Mouse (Mus musculus) stomach, embryonic 16.5 days (tissue): ENCODE results near the gene Ints1. TPM values are rescaled to one million over a fixed set of nuclear protein-coding genes. Genes with fewer than 3 reads are reported as not detected.
"Not testable (repeated sequence)": the region's sequence is repeated elsewhere in the genome, so short reads cannot be mapped to it uniquely, and the experiment has no call there.

Experiments used
- ATAC-seq: fragments of 200-750 bp; cut with Nextera tagmentation; 2 replicates; pipeline ENCODE4 v1.8.0; 2017; ENCODE audit warnings: moderate number of reproducible peaks, moderate TSS enrichment; ENCODE audit not compliant: insufficient read depth, low FRiP score
- H3K27ac ChIP-seq: fragments of 300-500 bp; sonication (generic); 2 replicates; pipeline ENCODE4 v1.5.1; 2014; ENCODE audit warnings: low read length
- H3K27me3 ChIP-seq: fragments of 300-500 bp; sonication (generic); 2 replicates; pipeline ENCODE4 v1.6.1; 2014; ENCODE audit warnings: low read length, control low read depth, mixed read lengths; ENCODE audit not compliant: control insufficient read depth, insufficient read depth
- H3K36me3 ChIP-seq: fragments of 300-500 bp; sonication (generic); 2 replicates; pipeline ENCODE4 v1.6.1; 2014; ENCODE audit warnings: low read length; ENCODE audit not compliant: control insufficient read depth, insufficient read depth
- H3K4me1 ChIP-seq: fragments of 300-500 bp; sonication (generic); 2 replicates; pipeline ENCODE4 v1.6.1; 2014; ENCODE audit warnings: low read length, control low read depth, mixed read lengths; ENCODE audit not compliant: control insufficient read depth, insufficient read depth
- H3K4me2 ChIP-seq: fragments of 300-500 bp; sonication (generic); 2 replicates; pipeline ENCODE4 v1.6.1; 2014; ENCODE audit warnings: low read depth, low read length, mixed read lengths
- H3K4me3 ChIP-seq: fragments of 300-500 bp; sonication (generic); replicated peaks from 2 replicates; pipeline ENCODE4 v1.5.1; 2014; ENCODE audit warnings: mild to moderate bottlenecking, low read length
- H3K9ac ChIP-seq: fragments of 300-500 bp; sonication (generic); 2 replicates; pipeline ENCODE4 v1.6.1; 2014; ENCODE audit warnings: low read length
- H3K9me3 ChIP-seq: fragments of 300-500 bp; sonication (generic); replicated peaks from 2 replicates; pipeline ENCODE4 v1.6.1; 2016; ENCODE audit warnings: low read length, control low read depth; ENCODE audit not compliant: control insufficient read depth
- WGBS: fragments of 180-500 bp; shearing (Covaris S2); extraction: QIAGEN DNeasy Blood & Tissue Kit; methylation state at CpG from one replicate; pipeline ENCODE4 v1.1.7; 2014; 5-methylcytosine and 5-hydroxymethylcytosine counted together
- polyA plus RNA-seq: library from polyadenylated mRNA; unstranded; fragments of >200 nt; fragmentation: Nextera tagmentation; extraction: Ambion mirVana; gene quantifications from 2 replicates; pipeline ENCODE4 v1.2.1, GENCODE M21; 2015

The Ints1 gene
- polyA plus RNA-seq, 1 experiment from 2014 or later = 20.2 TPM

DNA sequence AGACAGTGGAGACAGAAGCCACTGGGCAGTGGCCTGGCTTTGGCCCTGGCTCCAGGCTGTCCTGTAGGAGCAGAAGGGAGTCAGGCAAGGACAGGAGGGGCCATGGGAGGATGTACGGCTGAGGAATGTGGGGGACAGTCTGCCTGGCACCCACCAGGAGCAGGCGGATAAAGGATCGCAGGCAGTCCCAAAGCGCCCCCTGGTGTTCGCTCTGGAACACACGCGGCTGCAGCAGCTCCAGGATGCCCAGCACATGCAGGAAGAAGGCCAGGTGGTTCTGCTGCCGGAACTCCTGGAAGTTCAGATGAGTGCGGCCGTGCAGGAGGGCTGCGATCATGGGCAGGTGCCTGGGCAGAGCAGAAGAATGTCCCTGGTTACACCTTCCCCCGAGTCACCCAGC lies 20.7 kb downstream of the Ints1 start:
- Histone ChIP-seq H3K9ac (no peak overlapping the region), H3K4me1 (no peaks in the 10 kb centered on the region), H3K4me3 (no peak overlapping the region), H3K36me3 (peaks cover 10% of the 10 kb centered on the region; the same call in 1 of the 2 replicates), H3K4me2 (no peak overlapping the region), H3K9me3 (no peaks in the 10 kb centered on the region), H3K27ac (no peak overlapping the region), H3K27me3 (no peaks in the 10 kb centered on the region)
- no peak for ATAC-seq
- 29% methylated on average over 12 of the region's 12 CpGs for WGBS

GRCm38 (mm10) chr5:139750535-139750934 lies 24.9 kb downstream of the Ints1 start:
- Histone ChIP-seq H3K4me1 (no peaks in the 10 kb centered on the region), H3K4me2 (no peak overlapping the region), H3K9me3 (no peaks in the 10 kb centered on the region), H3K27ac (no peak overlapping the region), H3K9ac (no peak overlapping the region), H3K36me3 (0 out of 2 replicates have a peak, but pooled peaks cover 4% of the 10 kb centered on the region), H3K4me3 (no peak overlapping the region), H3K27me3 (no peaks in the 10 kb centered on the region)
- ATAC-seq = no peak; the same call in 1 of the 2 replicates

DNA sequence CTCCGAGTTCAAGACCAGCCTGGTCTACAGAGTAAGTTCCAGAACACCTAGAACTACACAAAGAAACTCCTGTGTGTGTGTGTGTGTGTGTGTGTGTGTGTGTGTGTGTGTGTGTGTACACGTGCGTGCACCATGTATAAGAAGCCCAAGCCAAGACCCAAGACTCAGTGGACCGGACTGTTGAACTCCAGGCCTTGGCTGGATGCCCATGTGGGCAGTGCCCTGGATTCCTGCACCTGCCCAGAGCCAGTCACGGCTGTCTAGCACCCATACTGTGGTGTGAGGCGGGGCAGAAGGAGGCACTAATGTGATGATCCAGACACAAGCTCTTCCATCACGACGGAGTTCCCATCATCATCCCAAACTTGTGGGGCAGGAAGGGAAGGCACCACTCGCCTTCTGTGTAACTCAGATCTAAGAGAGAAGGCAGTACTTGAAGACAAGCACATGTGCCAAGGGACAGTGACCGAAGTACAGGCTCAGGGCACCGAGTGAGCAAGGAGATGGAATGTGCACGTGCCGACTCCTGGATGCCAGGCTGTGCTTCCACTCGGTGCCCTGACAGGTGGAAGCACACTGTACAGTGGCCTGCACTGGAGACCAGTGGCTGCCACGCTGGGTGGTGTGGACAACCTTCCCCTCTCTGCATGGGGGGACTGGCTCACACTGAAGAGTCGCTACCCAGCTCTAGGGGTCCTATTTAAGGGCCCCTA lies 25.9 kb downstream of the Ints1 start:
- Histone ChIP-seq H3K4me2 (no peak overlapping the region), H3K27ac (no peak overlapping the region), H3K9me3 (no peaks in the 10 kb centered on the region), H3K4me3 (no peak overlapping the region), H3K27me3 (no peaks in the 10 kb centered on the region), H3K4me1 (no peaks in the 10 kb centered on the region), H3K9ac (no peak overlapping the region), H3K36me3 (0 out of 2 replicates have a peak, but pooled peaks cover 4% of the 10 kb centered on the region)
- 84% methylated on average over 16 of the region's 16 CpGs for WGBS
- no peak for ATAC-seq

DNA sequence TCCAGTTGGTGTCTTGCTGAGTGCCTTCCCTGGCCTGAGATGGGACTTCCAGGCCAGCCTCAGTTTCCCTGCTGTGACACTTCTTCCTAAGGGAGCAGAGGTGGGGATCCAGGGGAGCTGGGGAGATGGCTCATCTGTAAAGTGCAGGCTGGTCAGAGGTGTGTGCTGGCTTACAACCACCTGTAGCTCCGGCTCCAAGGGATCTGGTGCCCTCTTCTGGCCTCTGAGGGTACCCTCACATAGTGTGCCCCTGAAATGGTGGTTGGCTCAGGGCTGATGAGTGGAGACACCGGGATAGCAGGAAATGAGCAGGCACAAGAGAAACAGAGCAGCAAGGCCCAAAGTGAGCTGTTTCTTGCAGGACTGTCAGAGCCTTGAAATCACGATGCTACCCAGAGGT lies 29.7 kb downstream of the Ints1 start:
- H3K36me3 ChIP-seq = no peaks in the 10 kb centered on the region
- no peaks in the 10 kb centered on the region for H3K27me3 ChIP-seq
- 4% methylated on average over 3 of the region's 3 CpGs for WGBS
- no peaks in the 10 kb centered on the region for H3K9me3 ChIP-seq
- ATAC-seq = peak; percentile 81; the same call in 1 of the 2 replicates
- no peak overlapping the region for H3K27ac ChIP-seq
- peaks cover 5% of the 10 kb centered on the region; the same call in 1 of the 2 replicates for H3K4me1 ChIP-seq
- H3K4me2 ChIP-seq = no peak overlapping the region
- H3K9ac ChIP-seq = no peak overlapping the region; the same call in 1 of the 2 replicates
- no peak overlapping the region for H3K4me3 ChIP-seq

GRCm38 (mm10) chr5:139742640-139743039 lies 32.8 kb downstream of the Ints1 start:
- not testable (repeated sequence) for H3K36me3 ChIP-seq, H3K27ac ChIP-seq, H3K4me2 ChIP-seq, H3K9me3 ChIP-seq, H3K9ac ChIP-seq, H3K27me3 ChIP-seq, ATAC-seq, H3K4me3 ChIP-seq
- peaks cover 17% of the 10 kb centered on the region for H3K4me1 ChIP-seq
- WGBS = 27% methylated on average over 3 of the region's 3 CpGs

- no peak overlapping the region for H3K4me3 ChIP-seq
- no peaks in the 10 kb centered on the region for H3K36me3 ChIP-seq
- peak overlapping the region; percentile 38; the same call in 1 of the 2 replicates for H3K9ac ChIP-seq
- WGBS = 66% methylated on average over 7 of the region's 7 CpGs
- peak; percentile 54 for ATAC-seq
- H3K27ac ChIP-seq = peak overlapping the region; percentile 93
- no peaks in the 10 kb centered on the region for H3K9me3 ChIP-seq
- H3K4me1 ChIP-seq = peaks cover 46% of the 10 kb centered on the region
- H3K4me2 ChIP-seq = peak overlapping the region; percentile 25; the same call in 1 of the 2 replicates
- no peaks in the 10 kb centered on the region for H3K27me3 ChIP-seq
Measured at GRCm38 (mm10) chr5:139738592-139739315, 36.7 kb downstream of the Ints1 start.

DNA sequence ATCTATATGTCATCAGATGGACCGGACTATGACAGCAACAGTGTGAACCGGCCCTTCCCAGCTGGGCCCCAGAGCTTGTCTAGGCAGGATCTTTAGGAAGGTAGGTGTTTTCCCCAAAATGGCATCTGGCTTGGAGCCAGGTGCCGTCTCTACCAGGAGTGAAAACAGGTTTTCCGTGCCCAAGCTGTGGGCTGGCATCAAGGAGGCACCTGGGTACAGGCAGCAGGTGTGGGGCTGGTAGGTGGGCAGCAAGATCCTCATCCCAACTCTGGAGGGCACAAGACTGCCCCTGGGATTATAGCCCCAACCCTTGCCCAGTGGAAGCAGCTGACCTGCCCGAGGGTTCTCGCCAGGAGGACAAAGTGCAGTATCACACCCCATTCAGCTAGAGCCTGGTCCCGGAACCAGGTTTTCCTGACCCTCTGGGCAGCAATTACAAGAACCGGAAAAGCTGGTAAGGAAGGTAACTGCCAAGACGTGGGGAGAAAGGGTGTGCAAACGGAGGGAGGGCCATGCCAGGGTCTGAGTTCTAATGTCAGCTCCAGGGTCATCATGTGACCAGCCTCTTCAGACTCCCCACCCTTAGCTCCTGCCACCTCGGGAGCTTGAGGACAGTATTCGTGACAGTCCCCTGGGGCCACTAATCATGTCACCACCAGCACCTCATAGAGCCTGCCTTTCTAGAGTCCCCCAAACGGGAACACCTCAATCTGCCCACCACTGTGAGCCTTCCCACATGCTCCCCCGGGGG lies 37.5 kb downstream of the Ints1 start:
- Histone ChIP-seq H3K4me2 (peak overlapping the region; percentile 25; the same call in 1 of the 2 replicates), H3K9ac (peak overlapping the region; percentile 38; the same call in 1 of the 2 replicates), H3K27ac (peak overlapping the region; percentile 93), H3K36me3 (no peaks in the 10 kb centered on the region), H3K27me3 (no peaks in the 10 kb centered on the region), H3K9me3 (no peaks in the 10 kb centered on the region), H3K4me1 (peaks cover 53% of the 10 kb centered on the region), H3K4me3 (no peak overlapping the region)
- WGBS = 62% methylated on average over 14 of the region's 14 CpGs
- peak; percentile 18; the same call in 1 of the 2 replicates for ATAC-seq

DNA sequence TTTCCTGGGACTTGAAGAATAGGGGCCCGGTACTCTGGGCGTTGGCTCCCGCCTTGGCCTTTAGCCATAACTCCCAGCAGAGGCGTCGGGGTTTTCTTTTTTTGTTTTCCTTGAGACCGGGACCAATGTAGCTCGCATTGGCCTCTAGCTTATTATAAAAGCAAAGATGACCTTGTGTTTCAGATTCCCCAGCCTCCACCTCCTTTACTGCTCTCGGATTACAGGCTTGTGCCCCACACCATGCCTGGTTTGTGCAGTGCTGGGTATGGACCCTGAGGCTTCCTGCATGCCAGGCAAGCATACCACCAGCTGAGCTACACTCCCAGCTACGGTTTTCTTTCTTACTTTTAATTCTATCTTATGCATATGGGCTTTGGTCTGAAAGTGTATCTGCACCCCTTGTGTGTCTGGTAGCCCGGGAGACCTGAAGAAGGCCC lies 39.0 kb downstream of the Ints1 start:
- peak overlapping the region; percentile 49 for H3K9ac ChIP-seq

More for the DNA sequence above, 39.0 kb downstream of the Ints1 start:
- no peaks in the 10 kb centered on the region for H3K27me3 ChIP-seq
- H3K4me3 ChIP-seq = peak overlapping the region; percentile 26
- H3K9me3 ChIP-seq = no peaks in the 10 kb centered on the region
- peak; percentile 9; the same call in 1 of the 2 replicates for ATAC-seq
- H3K36me3 ChIP-seq = no peaks in the 10 kb centered on the region
- H3K27ac ChIP-seq = peak overlapping the region; percentile 93
- peaks cover 56% of the 10 kb centered on the region for H3K4me1 ChIP-seq
- peak overlapping the region; percentile 100 for H3K4me2 ChIP-seq
- WGBS = 11% methylated on average over 10 of the region's 10 CpGs
